Mouse (Mus musculus): Measurements from ENCODE around the gene Npr2. TPM values are rescaled to one million over a fixed set of nuclear protein-coding genes. Genes with fewer than 3 reads are reported as not detected.

The Npr2 gene
- 7.3 and 12.5 TPM in 2 replicates for polyA plus RNA-seq (2012; rRNA removed)

GRCm38 (mm10) chr4:43631046-43631955 lies at the start of gene Npr2:
Gene Npr2, plus strand, starts transcription at chr4:43631935.

GRCm38 (mm10) chr4:43584444-43585416 lies 47.0 kb upstream of the Npr2 start, which contains the start of gene Msmp:
Gene Msmp, minus strand, starts transcription at chr4:43584494.

GRCm38 (mm10) chr4:43653161-43654015 lies 21.7 kb downstream of the Npr2 start, which contains the start of gene Spag8:
Gene Spag8, minus strand, starts transcription at chr4:43653594.

GRCm38 (mm10) chr4:43656339-43657109 lies 24.8 kb downstream of the Npr2 start, which contains the start of gene Hint2:
Gene Hint2, minus strand, starts transcription at chr4:43656466.

GRCm38 (mm10) chr4:43668782-43669427 lies 37.2 kb downstream of the Npr2 start, which contains the start of the genes Tmem8b and Fam221b:
Gene Tmem8b, plus strand, starts transcription at chr4:43668971.
Gene Fam221b, minus strand, starts transcription at chr4:43669145.

GRCm38 (mm10) chr4:43700707-43701106 lies 69.0 kb downstream of the Npr2 start, which contains the start of gene Olfr70:
Gene Olfr70, minus strand, starts transcription at chr4:43700807.

Other genes starting within 250 kb of the Npr2 start
- gene Rusc2, start 250.0 kb upstream of the Npr2 start, polyA plus RNA-seq (2012; rRNA removed), result 15.3 and 18.5 TPM in 2 replicates
- 0.10 and 0.21 TPM in 2 replicates for gene Fam166b, start 202.8 kb upstream of the Npr2 start, polyA plus RNA-seq (2012; rRNA removed)
- 44.6 and 55.4 TPM in 2 replicates for gene Tesk1, start 190.0 kb upstream of the Npr2 start, polyA plus RNA-seq (2012; rRNA removed)
- gene Cd72, start 177.3 kb upstream of the Npr2 start, polyA plus RNA-seq (2012; rRNA removed), result 0.48 and 1.2 TPM in 2 replicates
- not detected in 2 replicates for gene Sit1, start 148.2 kb upstream of the Npr2 start, polyA plus RNA-seq (2012; rRNA removed)
- 230 and 568 TPM in 2 replicates for gene Ccdc107, start 139.0 kb upstream of the Npr2 start, polyA plus RNA-seq (2012; rRNA removed)
- 17.0 and 20.2 TPM in 2 replicates for gene Arhgef39, start 132.2 kb upstream of the Npr2 start, polyA plus RNA-seq (2012; rRNA removed)
- 129 and 141 TPM in 2 replicates for gene Car9, start 125.0 kb upstream of the Npr2 start, polyA plus RNA-seq (2012; rRNA removed)
- gene Tpm2, start 108.2 kb upstream of the Npr2 start, polyA plus RNA-seq (2012; rRNA removed), result 135 and 141 TPM in 2 replicates
- 81.6 and 105 TPM in 2 replicates for gene Creb3, start 69.6 kb upstream of the Npr2 start, polyA plus RNA-seq (2012; rRNA removed)
- gene Tln1, start 69.2 kb upstream of the Npr2 start, polyA plus RNA-seq (2012; rRNA removed), result 39.2 and 40.8 TPM in 2 replicates
- 22.1 and 23.2 TPM in 2 replicates for gene Rgp1, start 53.2 kb upstream of the Npr2 start, polyA plus RNA-seq (2012; rRNA removed)
- 8.4 and 9.4 TPM in 2 replicates for gene Gba2, start 53.1 kb upstream of the Npr2 start, polyA plus RNA-seq (2012; rRNA removed)
- not detected in 2 replicates for gene Msmp, start 47.4 kb upstream of the Npr2 start, polyA plus RNA-seq (2012; rRNA removed)
- gene Spag8, start 21.7 kb downstream of the Npr2 start, polyA plus RNA-seq (2012; rRNA removed), result 0.19 and 0.75 TPM in 2 replicates
- gene Hint2, start 24.5 kb downstream of the Npr2 start, polyA plus RNA-seq (2012; rRNA removed), result 43.0 and 58.4 TPM in 2 replicates
- gene Tmem8b, start 37.0 kb downstream of the Npr2 start, polyA plus RNA-seq (2012; rRNA removed), result 5.1 and 5.4 TPM in 2 replicates
- gene Fam221b, start 37.2 kb downstream of the Npr2 start, polyA plus RNA-seq (2012; rRNA removed), result 0.08 TPM in 1 of 2 replicates, not detected in the other
- gene Olfr70, start 68.9 kb downstream of the Npr2 start, polyA plus RNA-seq (2012; rRNA removed), result not detected in 2 replicates
- not detected in 2 replicates for gene Olfr71, start 78.3 kb downstream of the Npr2 start, polyA plus RNA-seq (2012; rRNA removed)
- 6.2 and 9.7 TPM in 2 replicates for gene Hrct1, start 95.3 kb downstream of the Npr2 start, polyA plus RNA-seq (2012; rRNA removed)
- gene Spaar, start 98.1 kb downstream of the Npr2 start, polyA plus RNA-seq (2012; rRNA removed), result 0.37 and 0.73 TPM in 2 replicates
- not detected in 2 replicates for gene Olfr159, start 139.1 kb downstream of the Npr2 start, polyA plus RNA-seq (2012; rRNA removed)
- gene Olfr156, start 192.0 kb downstream of the Npr2 start, polyA plus RNA-seq (2012; rRNA removed), result not detected in 2 replicates
- gene Olfr157, start 208.3 kb downstream of the Npr2 start, polyA plus RNA-seq (2012; rRNA removed), result not detected in 2 replicates
- not detected in 2 replicates for gene Olfr155, start 219.6 kb downstream of the Npr2 start, polyA plus RNA-seq (2012; rRNA removed)
- 2.2 and 4.0 TPM in 2 replicates for gene Reck, start 243.6 kb downstream of the Npr2 start, polyA plus RNA-seq (2012; rRNA removed)